Mouse (Mus musculus) hindbrain, embryonic 12.5 days (tissue): ENCODE results near the gene Smchd1. TPM values are rescaled to one million over a fixed set of nuclear protein-coding genes. Genes with fewer than 3 reads are reported as not detected.

ENCODE experiments used
- ATAC-seq: fragments of 200-750 bp; cut with Nextera tagmentation; 2 replicates; pipeline ENCODE4 v1.8.0; 2017; ENCODE audit warnings: moderate TSS enrichment; ENCODE audit not compliant: low FRiP score
- H3K27ac ChIP-seq: fragments of 300-500 bp; sonication (generic); 2 replicates; pipeline ENCODE4 v1.5.1; 2016; ENCODE audit warnings: mild to moderate bottlenecking
- H3K27me3 ChIP-seq: fragments of 300-500 bp; sonication (generic); 2 replicates; pipeline ENCODE4 v1.6.1; 2016; ENCODE audit warnings: mild to moderate bottlenecking
- H3K36me3 ChIP-seq: fragments of 300-500 bp; sonication (generic); 2 replicates; pipeline ENCODE4 v1.6.1; 2016; ENCODE audit warnings: mild to moderate bottlenecking
- H3K4me1 ChIP-seq: fragments of 300-500 bp; sonication (generic); 2 replicates; pipeline ENCODE4 v1.6.1; 2016
- H3K4me2 ChIP-seq: fragments of 300-500 bp; sonication (generic); replicated peaks from 2 replicates; pipeline ENCODE4 v1.6.1; 2016; ENCODE audit warnings: mild to moderate bottlenecking
- H3K4me3 ChIP-seq: fragments of 300-500 bp; sonication (generic); 2 replicates; pipeline ENCODE4 v1.5.1; 2016; ENCODE audit warnings: mild to moderate bottlenecking
- H3K9ac ChIP-seq: fragments of 300-500 bp; sonication (generic); 2 replicates; pipeline ENCODE4 v1.6.1; 2016; ENCODE audit warnings: mild to moderate bottlenecking, moderate library complexity
- H3K9me3 ChIP-seq: fragments of 300-500 bp; sonication (generic); replicated peaks from 2 replicates; pipeline ENCODE4 v1.6.1; 2016; ENCODE audit warnings: mild to moderate bottlenecking
- WGBS: fragments of 180-500 bp; shearing (Covaris S2); methylation state at CpG from one replicate; pipeline ENCODE4 v1.1.7; 2016; 5-methylcytosine and 5-hydroxymethylcytosine counted together
- polyA plus RNA-seq: library from polyadenylated mRNA; unstranded; fragments of >200 nt; fragmentation: Nextera tagmentation; extraction: Ambion mirVana; gene quantifications from 2 replicates; pipeline ENCODE4 v1.2.1, GENCODE M21; 2016

Smchd1 gene
- polyA plus RNA-seq, 1 experiment from 2014 or later = 65.3 TPM

DNA sequence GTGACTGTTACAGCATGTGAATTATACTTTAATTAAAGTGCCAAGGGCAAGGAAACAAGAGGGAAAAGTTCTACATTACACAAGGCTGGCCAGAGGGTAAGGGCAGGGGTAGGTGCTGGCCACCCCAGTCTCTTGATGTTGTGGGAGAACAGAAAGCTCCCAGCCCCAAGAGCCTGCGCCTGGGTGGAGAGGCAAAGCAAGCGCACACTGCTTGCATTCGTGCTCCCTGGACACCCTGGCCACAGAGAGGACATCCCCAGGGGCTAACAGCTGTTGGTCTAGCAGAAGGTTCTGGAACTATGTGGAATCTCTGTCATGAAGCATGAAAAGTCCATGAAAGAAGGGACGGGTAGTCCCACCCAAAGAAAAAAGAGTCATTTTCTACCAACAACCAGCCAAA, 168.4 kb downstream of the Smchd1 start:
- Histone ChIP-seq H3K4me1 (peaks cover 16% of the 10 kb centered on the region), H3K27ac (no peak overlapping the region), H3K4me3 (no peak overlapping the region), H3K9ac (no peak overlapping the region), H3K9me3 (no peaks in the 10 kb centered on the region), H3K36me3 (no peaks in the 10 kb centered on the region), H3K4me2 (no peak overlapping the region), H3K27me3 (peaks cover 11% of the 10 kb centered on the region)
- ATAC-seq = no peak
- 94% methylated on average over 4 of the region's 4 CpGs for WGBS

DNA sequence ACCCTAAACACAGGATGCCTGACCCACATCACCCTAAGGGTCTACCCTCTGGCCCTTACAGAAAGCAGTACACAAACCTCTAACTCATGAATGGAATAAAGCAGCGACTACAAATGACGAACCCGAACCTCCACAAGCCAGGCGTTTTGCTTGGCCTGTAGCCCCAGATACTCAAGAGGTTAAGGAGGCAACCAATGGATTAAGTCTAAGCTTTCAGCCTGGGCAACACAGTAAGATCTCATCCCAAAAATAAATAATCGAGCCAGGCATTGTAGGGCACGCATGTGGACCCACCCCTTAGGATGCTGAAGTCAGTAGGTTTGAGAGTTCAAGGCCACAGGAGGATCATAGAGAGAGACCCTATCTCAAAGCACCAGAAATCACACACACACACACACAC, 169.1 kb downstream of the Smchd1 start:
- 76% methylated on average over 6 of the region's 6 CpGs for WGBS
- Histone ChIP-seq H3K4me3 (no peak overlapping the region), H3K4me1 (peaks cover 11% of the 10 kb centered on the region)

DNA sequence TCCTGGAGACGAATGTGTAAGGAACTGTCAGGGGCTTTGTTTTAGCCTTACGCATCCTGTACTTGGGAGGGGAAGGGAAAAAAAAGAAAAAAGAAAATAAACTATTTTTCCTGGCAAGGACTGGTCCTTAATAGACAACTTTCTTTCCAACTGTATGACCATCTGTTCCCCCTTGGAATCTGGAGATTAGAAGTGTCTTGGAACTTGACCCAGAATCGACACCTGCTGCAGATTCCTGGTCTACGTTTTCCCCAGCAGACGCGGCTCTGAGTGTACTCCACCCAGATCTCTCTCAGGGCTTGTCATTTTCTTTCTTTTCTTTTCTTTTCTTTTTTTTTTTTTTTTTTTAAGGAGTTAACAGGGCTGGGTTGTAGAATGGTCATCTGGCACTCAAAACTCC, 171.7 kb downstream of the Smchd1 start:
- no peaks in the 10 kb centered on the region for H3K27me3 ChIP-seq
- no peak for ATAC-seq
- no peak overlapping the region for H3K9ac ChIP-seq
- no peaks in the 10 kb centered on the region for H3K36me3 ChIP-seq
- no peaks in the 10 kb centered on the region for H3K9me3 ChIP-seq
- no peak overlapping the region for H3K4me2 ChIP-seq
- H3K4me1 ChIP-seq = no peaks in the 10 kb centered on the region
- H3K4me3 ChIP-seq = no peak overlapping the region
- no peak overlapping the region for H3K27ac ChIP-seq
- WGBS = 76% methylated on average over 6 of the region's 6 CpGs

More for the DNA sequence above, 169.1 kb downstream of the Smchd1 start:
- Histone ChIP-seq H3K36me3 (no peaks in the 10 kb centered on the region), H3K27me3 (peaks cover 8% of the 10 kb centered on the region; the same call in 1 of the 2 replicates), H3K9me3 (no peaks in the 10 kb centered on the region), H3K4me2 (no peak overlapping the region), H3K27ac (no peak overlapping the region), H3K9ac (no peak overlapping the region)
- no peak for ATAC-seq

DNA sequence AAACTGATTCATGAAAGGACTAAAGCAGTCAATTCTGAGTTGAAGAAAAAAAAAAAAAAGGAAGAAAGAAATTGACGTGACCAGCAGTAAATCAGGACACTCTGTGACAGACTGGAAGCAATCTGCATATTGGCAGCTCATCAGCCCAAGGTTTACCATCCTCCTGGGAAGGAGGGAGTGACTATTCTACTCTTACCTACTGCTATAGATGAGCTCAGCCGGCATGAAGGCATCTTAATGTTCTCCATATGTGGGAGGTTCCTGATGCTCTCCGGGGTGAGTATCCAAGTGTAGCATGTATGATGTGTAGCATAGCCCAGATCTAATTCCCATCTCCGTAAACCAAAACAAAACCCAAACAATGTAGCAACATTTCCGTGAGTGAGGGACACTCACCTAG, 173.7 kb downstream of the Smchd1 start:
- no peak overlapping the region for H3K4me3 ChIP-seq
- no peaks in the 10 kb centered on the region for H3K36me3 ChIP-seq
- no peaks in the 10 kb centered on the region for H3K4me1 ChIP-seq
- no peak overlapping the region for H3K4me2 ChIP-seq
- H3K27me3 ChIP-seq = no peaks in the 10 kb centered on the region
- WGBS = 70% methylated on average over 5 of the region's 5 CpGs
- no peaks in the 10 kb centered on the region for H3K9me3 ChIP-seq
- no peak overlapping the region for H3K9ac ChIP-seq
- ATAC-seq = no peak
- H3K27ac ChIP-seq = no peak overlapping the region

DNA sequence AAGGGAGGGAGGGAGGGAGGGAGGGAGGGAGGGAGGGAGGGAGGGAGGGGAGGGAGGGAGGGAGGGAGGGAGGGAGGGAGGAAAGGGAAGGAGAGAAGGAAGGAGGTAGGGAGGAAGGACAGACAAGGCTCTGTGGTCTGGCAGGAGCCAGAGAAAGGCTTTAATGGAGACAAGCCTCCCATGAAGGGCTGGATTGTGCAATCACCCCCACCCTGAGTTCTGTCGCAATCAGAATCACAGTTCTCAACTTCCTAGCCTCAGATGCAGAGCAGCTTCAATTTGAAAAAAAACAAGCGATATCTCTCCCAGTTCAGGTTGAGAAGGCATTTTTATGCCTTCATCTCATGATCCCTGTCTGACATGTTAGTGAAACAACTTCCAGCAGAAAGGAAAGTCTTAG, 174.8 kb downstream of the Smchd1 start:
- Histone ChIP-seq H3K4me3 (no peak overlapping the region), H3K9me3 (no peaks in the 10 kb centered on the region), H3K27ac (no peak overlapping the region), H3K36me3 (no peaks in the 10 kb centered on the region), H3K9ac (no peak overlapping the region), H3K4me2 (no peak overlapping the region), H3K4me1 (no peaks in the 10 kb centered on the region), H3K27me3 (no peaks in the 10 kb centered on the region)
- ATAC-seq = no peak
- 81% methylated on average over 2 of the region's 2 CpGs for WGBS

DNA sequence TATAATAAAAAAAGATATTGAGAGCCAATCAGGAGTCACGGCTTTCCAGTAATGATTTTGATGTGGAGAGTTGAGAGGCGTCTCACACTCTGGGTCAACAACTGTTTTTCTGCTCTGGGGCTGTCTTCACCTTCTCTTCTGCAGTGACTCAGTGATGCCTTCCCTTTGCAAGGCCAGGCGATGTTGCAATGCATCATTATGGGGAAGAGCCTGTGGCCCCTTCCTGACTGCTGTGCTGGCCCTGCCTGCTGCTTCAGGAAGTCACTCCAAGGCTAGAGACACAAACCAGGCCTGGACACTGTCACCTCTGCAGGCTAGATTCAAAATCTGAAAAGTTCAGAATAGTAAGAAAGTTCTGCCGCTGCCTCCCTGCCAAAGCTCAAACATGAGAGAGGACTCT, 175.3 kb downstream of the Smchd1 start:
- H3K9ac ChIP-seq = no peak overlapping the region
- 93% methylated on average over 4 of the region's 4 CpGs for WGBS
- H3K4me1 ChIP-seq = no peaks in the 10 kb centered on the region
- H3K27ac ChIP-seq = no peak overlapping the region
- no peaks in the 10 kb centered on the region for H3K36me3 ChIP-seq
- no peak overlapping the region for H3K4me3 ChIP-seq
- no peak overlapping the region for H3K4me2 ChIP-seq
- H3K27me3 ChIP-seq = no peaks in the 10 kb centered on the region
- H3K9me3 ChIP-seq = no peaks in the 10 kb centered on the region
- ATAC-seq = no peak

DNA sequence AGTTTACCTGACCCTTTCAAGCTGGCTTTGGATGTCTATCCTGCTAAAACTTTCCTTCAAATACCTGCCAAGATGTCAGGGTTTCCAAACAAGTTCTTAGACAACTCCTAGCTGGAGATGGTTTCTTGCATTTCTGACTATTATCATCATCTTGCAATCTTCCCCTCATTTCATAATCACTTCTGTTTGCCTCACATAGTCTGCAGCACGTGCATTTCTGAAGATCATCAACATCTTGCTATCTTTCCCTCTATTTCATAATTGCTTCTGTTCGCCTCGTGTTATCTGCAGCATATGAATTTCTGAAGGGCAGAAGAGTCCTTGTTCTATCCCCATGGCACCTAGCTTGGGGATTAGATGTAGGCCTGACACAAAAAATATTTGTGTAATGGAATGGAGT, 180.6 kb downstream of the Smchd1 start:
- Histone ChIP-seq H3K27me3 (no peaks in the 10 kb centered on the region), H3K27ac (no peak overlapping the region), H3K9ac (no peak overlapping the region), H3K4me3 (no peak overlapping the region), H3K36me3 (no peaks in the 10 kb centered on the region), H3K4me1 (no peaks in the 10 kb centered on the region), H3K9me3 (no peaks in the 10 kb centered on the region), H3K4me2 (no peak overlapping the region)
- 87% methylated on average over 3 of the region's 3 CpGs for WGBS
- no peak for ATAC-seq

Other genes with a start within 250 kb of the Smchd1 start
- 9.5 and 9.6 TPM in 2 replicates for gene Emilin2, start 163.4 kb downstream of the Smchd1 start, polyA plus RNA-seq
- gene Gm4707, start 15.4 kb downstream of the Smchd1 start, polyA plus RNA-seq = 2.8 and 3.4 TPM in 2 replicates
- gene Ndc80, start 51.5 kb upstream of the Smchd1 start, polyA plus RNA-seq = 32.2 and 33.3 TPM in 2 replicates
- 0.99 TPM in 2 replicates for gene Spdya, start 76.7 kb upstream of the Smchd1 start, polyA plus RNA-seq
- gene Wdr43, start 140.6 kb upstream of the Smchd1 start, polyA plus RNA-seq = 66.9 and 67.4 TPM in 2 replicates
- 0.07 and 0.19 TPM in 2 replicates for gene Togaram2, start 197.9 kb upstream of the Smchd1 start, polyA plus RNA-seq